Mouse (Mus musculus): ENCODE measurements around the gene Mogs. TPM values are rescaled to one million over a fixed set of nuclear protein-coding genes. Genes with fewer than 3 reads are reported as not detected.

The Mogs gene
- polyA plus RNA-seq, 1 experiment = 28.0 TPM

GRCm38 (mm10) chr6:83074979-83075378 lies 40.3 kb upstream of the Mogs start:
- TF ChIP-seq POLR2A (IDR thresholded peaks at IDR 0.05; ENCODE audit: low read depth, low read length) = no peak
- no peak for TF ChIP-seq CTCF (IDR thresholded peaks at IDR 0.05; ENCODE audit: borderline replicate concordance, insufficient read depth, low read length)
- H3K27ac ChIP-seq (ENCODE audit: insufficient read depth, low read length) = no peak overlapping the region
- H3K4me3 ChIP-seq (ENCODE audit: insufficient read depth, low read length) = no peak overlapping the region

GRCm38 (mm10) chr6:83077630-83078323 lies 37.5 kb upstream of the Mogs start, which contains the start of gene Pcgf1:
Pcgf1 (plus strand) TSS chr6:83077869.
- peak within 1 kb of the TSS; percentile 84 for H3K27ac ChIP-seq (ENCODE audit: insufficient read depth, low read length)
- TF ChIP-seq CTCF (IDR thresholded peaks at IDR 0.05; ENCODE audit: borderline replicate concordance, insufficient read depth, low read length) = no peak
- no peaks in the 10 kb centered on the region for H3K4me1 ChIP-seq (ENCODE audit: control insufficient read depth, insufficient read depth, low read length)
- peak within 1 kb of the TSS; percentile 76 for H3K4me3 ChIP-seq (ENCODE audit: insufficient read depth, low read length)

More at GRCm38 (mm10) chr6:83074979-83075378, 40.3 kb upstream of the Mogs start:
- no peaks in the 10 kb centered on the region for H3K4me1 ChIP-seq (ENCODE audit: control insufficient read depth, insufficient read depth, low read length)

- Histone ChIP-seq H3K4me3 (ENCODE audit: insufficient read depth, low read length) (peak overlapping the region; percentile 76), H3K4me1 (ENCODE audit: control insufficient read depth, insufficient read depth, low read length) (no peaks in the 10 kb centered on the region), H3K27ac (ENCODE audit: insufficient read depth, low read length) (peak overlapping the region; percentile 84)
- TF ChIP-seq POLR2A (IDR thresholded peaks at IDR 0.05; ENCODE audit: low read depth, low read length) = peak; percentile 62
- TF ChIP-seq CTCF (IDR thresholded peaks at IDR 0.05; ENCODE audit: borderline replicate concordance, insufficient read depth, low read length) = no peak
Measured at GRCm38 (mm10) chr6:83078324-83078858, 36.9 kb upstream of the Mogs start.

GRCm38 (mm10) chr6:83080210-83080609 lies 35.1 kb upstream of the Mogs start:
- H3K27ac ChIP-seq (ENCODE audit: insufficient read depth, low read length) = no peak overlapping the region
- no peak overlapping the region for H3K4me3 ChIP-seq (ENCODE audit: insufficient read depth, low read length)
- no peaks in the 10 kb centered on the region for H3K4me1 ChIP-seq (ENCODE audit: control insufficient read depth, insufficient read depth, low read length)
- TF ChIP-seq CTCF (IDR thresholded peaks at IDR 0.05; ENCODE audit: borderline replicate concordance, insufficient read depth, low read length) (no peak), POLR2A (IDR thresholded peaks at IDR 0.05; ENCODE audit: low read depth, low read length) (no peak)

GRCm38 (mm10) chr6:83083497-83083896 lies 31.8 kb upstream of the Mogs start:
- no peak overlapping the region for H3K27ac ChIP-seq (ENCODE audit: insufficient read depth, low read length)
- no peak overlapping the region for H3K4me3 ChIP-seq (ENCODE audit: insufficient read depth, low read length)
- no peaks in the 10 kb centered on the region for H3K4me1 ChIP-seq (ENCODE audit: control insufficient read depth, insufficient read depth, low read length)
- TF ChIP-seq POLR2A (IDR thresholded peaks at IDR 0.05; ENCODE audit: low read depth, low read length) = no peak
- TF ChIP-seq CTCF (IDR thresholded peaks at IDR 0.05; ENCODE audit: borderline replicate concordance, insufficient read depth, low read length) = no peak

GRCm38 (mm10) chr6:83084477-83084876 lies 30.8 kb upstream of the Mogs start:
- Histone ChIP-seq H3K4me1 (ENCODE audit: control insufficient read depth, insufficient read depth, low read length) (no peaks in the 10 kb centered on the region), H3K4me3 (ENCODE audit: insufficient read depth, low read length) (no peak overlapping the region), H3K27ac (ENCODE audit: insufficient read depth, low read length) (no peak overlapping the region)
- TF ChIP-seq CTCF (IDR thresholded peaks at IDR 0.05; ENCODE audit: borderline replicate concordance, insufficient read depth, low read length) = no peak
- TF ChIP-seq POLR2A (IDR thresholded peaks at IDR 0.05; ENCODE audit: low read depth, low read length) = peak; percentile 30; the same call in 1 of the 2 replicates

- TF ChIP-seq POLR2A (IDR thresholded peaks at IDR 0.05; ENCODE audit: low read depth, low read length) = no peak
- no peak for TF ChIP-seq CTCF (IDR thresholded peaks at IDR 0.05; ENCODE audit: borderline replicate concordance, insufficient read depth, low read length)
- no peak within 1 kb of the TSS for H3K4me3 ChIP-seq (ENCODE audit: insufficient read depth, low read length)
- no peaks in the 10 kb centered on the region for H3K4me1 ChIP-seq (ENCODE audit: control insufficient read depth, insufficient read depth, low read length)
- H3K27ac ChIP-seq (ENCODE audit: insufficient read depth, low read length) = no peak within 1 kb of the TSS
Measured at GRCm38 (mm10) chr6:83086121-83087035, 28.9 kb upstream of the Mogs start, which contains the start of gene Lbx2. Lbx2 (plus strand) TSS chr6:83086367.

GRCm38 (mm10) chr6:83087205-83087925 lies 27.9 kb upstream of the Mogs start:
- Histone ChIP-seq H3K4me3 (ENCODE audit: insufficient read depth, low read length) (no peak overlapping the region), H3K27ac (ENCODE audit: insufficient read depth, low read length) (no peak overlapping the region), H3K4me1 (ENCODE audit: control insufficient read depth, insufficient read depth, low read length) (no peaks in the 10 kb centered on the region)
- TF ChIP-seq CTCF (IDR thresholded peaks at IDR 0.05; ENCODE audit: borderline replicate concordance, insufficient read depth, low read length) (no peak), POLR2A (IDR thresholded peaks at IDR 0.05; ENCODE audit: low read depth, low read length) (no peak)

- Histone ChIP-seq H3K4me3 (ENCODE audit: insufficient read depth, low read length) (no peak overlapping the region), H3K4me1 (ENCODE audit: control insufficient read depth, insufficient read depth, low read length) (no peaks in the 10 kb centered on the region), H3K27ac (ENCODE audit: insufficient read depth, low read length) (no peak overlapping the region)
- no peak for TF ChIP-seq CTCF (IDR thresholded peaks at IDR 0.05; ENCODE audit: borderline replicate concordance, insufficient read depth, low read length)
- TF ChIP-seq POLR2A (IDR thresholded peaks at IDR 0.05; ENCODE audit: low read depth, low read length) = no peak
Measured at GRCm38 (mm10) chr6:83087926-83088260, 27.4 kb upstream of the Mogs start.
